Mouse (Mus musculus) cerebellum, adult 11-12 months (tissue): ENCODE measurements around the gene Tmbim1.
A peak's percentile ranks its signal among the peaks of the same experiment; 100 is the strongest.

Experiments used
- DNase-seq: peaks from one replicate; pipeline ENCODE4 v3.0.0; 2022

Tmbim1 gene

DNA sequence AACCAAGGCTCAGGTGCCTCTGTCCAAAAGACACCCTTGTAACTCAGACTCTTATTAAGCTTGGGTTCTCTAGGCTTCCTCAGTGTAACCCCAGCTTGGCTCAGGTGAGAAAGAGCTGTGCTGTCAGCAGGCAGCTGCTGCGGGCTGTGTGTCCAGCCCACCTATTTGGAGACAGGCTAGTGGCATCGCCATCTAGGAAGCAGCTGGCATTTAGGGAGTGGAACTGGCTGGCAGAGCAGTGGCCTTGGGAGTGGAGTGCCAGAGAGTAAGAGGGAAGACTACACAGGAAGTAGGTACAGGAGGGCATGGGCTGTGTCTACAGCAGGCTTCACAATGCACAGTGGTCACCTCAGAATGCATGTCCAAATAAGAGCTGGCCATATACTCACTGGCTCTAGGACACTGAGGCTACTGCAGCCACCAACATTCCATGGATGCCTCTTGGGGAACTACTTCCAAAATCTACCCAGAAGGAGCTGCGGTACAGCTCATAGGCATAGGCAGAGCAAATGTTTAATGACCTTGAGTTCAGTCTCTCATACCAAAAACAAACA is 11.3 kb downstream of the Tmbim1 start:
- DNase-seq = peak; percentile 28

- DNase-seq = no peak
Measured at GRCm38 (mm10) chr1:74293306-74293960, 12.0 kb downstream of the Tmbim1 start.

- no peak for DNase-seq
Measured at GRCm38 (mm10) chr1:74292331-74293020, 12.9 kb downstream of the Tmbim1 start.

DNA sequence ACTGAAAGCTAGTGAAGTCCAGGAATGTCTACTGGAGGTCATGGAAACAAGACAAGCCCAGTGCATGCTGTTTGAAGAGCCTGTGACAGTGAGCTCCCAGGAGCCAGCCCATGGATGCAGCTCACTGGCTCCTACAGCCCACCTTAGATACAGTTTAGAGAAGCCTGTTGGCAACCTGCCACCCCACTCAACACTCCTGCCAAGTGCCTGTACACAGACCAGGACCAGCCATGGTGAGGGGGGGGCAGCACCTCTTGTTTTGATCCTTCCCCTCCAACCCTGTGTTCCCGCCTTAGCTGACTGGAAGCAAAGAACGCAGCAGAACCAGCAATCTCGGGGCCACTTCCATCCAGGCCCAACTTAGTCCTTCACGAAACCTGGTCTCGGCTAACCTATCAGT is 15.3 kb downstream of the Tmbim1 start:
- DNase-seq = peak; percentile 62

DNA sequence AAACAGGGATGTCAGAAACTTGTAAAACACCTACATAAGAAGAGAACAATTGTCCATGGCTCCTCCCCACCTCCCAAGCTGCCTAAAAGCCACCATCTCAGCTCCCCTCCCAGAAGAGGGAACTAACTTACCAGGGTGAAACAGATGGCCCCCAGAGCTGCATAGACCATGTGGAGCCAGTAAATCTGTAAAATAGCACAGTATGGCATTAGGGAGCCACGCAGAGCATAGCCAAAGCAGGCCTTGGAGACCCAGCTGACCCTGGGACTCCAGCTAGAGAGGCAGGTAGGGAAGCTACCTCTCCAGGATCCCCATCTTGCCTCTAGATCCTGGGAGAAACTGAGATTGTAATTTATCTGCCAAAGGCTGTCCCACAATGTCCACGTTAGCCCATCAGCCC is 15.7 kb downstream of the Tmbim1 start:
- DNase-seq = no peak

GRCm38 (mm10) chr1:74289248-74289647 is 16.2 kb downstream of the Tmbim1 start:
- no peak for DNase-seq

GRCm38 (mm10) chr1:74288327-74288726 is 17.1 kb downstream of the Tmbim1 start:
- DNase-seq = peak; percentile 38

DNA sequence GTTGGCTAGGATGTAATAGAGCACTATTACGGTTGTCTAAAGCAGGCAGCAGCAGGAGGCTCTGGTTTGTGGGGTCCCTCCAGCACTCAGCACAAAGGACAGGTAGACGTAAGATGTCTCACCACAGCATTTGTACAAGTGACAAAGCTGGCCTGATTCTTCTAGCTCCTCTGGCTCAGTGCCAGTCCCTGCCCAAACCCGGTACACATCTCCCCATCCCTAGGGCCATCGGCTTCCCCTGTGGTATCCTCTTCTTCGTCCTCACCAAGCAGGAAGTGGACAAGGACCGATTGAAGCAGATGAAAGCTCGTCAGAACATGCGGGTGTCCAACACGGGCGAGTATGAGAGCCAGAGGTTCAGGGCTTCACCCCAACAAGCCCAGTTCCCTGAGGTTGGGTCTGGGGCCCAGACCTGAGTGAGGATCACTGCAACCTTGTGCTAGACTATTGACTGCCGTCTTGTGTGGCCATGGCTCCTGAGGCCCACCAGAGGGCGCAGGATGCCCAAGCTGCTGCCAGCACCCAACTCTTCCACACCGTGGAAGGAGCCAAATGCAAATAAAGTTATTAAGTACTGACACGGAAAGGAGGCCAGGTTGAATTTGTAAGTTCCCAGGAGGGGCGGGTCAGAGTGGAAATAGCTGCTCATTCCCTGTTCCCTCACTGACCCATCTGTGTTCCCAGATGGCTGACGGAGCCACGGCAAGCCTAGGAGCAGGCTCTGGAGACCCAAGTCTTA is 18.4 kb downstream of the Tmbim1 start:
- peak; percentile 70 for DNase-seq

DNA sequence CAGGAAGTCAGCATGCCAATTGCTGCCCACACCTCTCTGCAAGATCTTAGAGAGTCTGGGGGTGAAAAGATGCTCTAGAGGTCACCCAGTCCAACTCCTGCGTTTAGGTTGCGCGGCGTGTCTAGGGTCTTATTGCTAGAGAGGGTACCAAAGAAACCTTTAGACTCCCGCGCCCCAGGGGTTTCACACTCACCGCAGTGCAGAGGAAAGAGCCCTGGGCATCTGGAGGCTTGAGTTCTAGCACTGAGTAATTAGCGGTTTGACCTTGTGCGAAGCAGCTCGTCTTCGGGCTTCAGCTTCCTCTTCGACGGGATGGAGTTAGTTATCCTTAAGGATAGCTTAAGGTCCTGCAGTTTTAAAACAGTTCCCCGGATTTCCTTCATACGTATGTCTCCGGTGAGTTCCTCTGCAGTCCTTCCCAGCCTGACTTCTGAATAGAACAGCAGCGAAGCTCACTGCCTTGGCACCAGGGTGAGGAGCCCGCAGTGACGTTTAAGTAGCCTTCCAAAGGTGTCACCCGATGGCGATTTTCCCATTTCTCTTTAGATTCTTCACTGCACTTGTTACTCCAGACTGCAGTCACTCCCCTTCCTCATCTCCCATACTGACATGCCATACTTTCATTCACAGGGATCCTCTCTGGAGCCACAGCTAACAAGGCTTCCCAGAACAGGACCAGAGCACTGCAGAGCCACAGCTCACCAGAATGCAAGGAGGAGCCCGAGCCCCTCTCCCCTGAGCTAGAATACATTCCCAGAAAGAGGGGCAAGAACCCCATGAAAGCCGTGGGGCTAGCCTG is 20.0 kb downstream of the Tmbim1 start:
- DNase-seq = peak; percentile 68

DNA sequence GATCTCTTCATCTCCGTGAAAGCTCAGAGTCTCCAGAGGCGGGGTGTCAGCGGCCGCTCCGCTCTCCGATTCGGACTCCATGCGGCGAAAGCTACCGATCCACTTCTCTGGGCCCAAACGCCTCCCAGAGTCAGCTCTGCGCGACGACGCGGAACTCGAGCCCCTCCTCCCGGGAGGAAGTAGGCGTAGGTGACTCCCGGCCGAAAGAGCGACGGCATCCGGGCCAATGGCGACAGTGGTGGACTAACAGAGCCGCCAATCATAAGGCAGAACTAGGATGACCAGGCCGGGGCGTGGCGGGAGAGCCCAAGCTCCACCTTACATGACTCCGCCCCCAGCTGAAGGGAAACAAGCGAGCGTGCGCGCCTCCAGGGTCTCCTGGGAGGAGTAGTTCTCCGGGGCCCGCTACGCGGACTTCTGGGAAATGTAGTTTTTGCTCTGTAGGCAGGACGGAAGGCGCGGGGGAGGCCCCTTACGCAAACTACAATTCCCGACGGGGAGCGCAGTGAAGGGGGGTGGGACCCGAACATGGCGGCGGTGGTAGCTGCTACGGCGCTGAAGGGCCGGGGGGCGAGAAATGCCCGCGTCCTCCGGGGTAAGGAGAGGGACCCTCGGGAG is 20.8 kb downstream of the Tmbim1 start, which contains the start of the genes Aamp and Pnkd:
TSS of gene Aamp (minus strand) at position 196 of the 618 bp plus-strand sequence.
TSS of gene Pnkd (plus strand) at position 388 of the 618 bp plus-strand sequence.
- peak; percentile 100 for DNase-seq

DNA sequence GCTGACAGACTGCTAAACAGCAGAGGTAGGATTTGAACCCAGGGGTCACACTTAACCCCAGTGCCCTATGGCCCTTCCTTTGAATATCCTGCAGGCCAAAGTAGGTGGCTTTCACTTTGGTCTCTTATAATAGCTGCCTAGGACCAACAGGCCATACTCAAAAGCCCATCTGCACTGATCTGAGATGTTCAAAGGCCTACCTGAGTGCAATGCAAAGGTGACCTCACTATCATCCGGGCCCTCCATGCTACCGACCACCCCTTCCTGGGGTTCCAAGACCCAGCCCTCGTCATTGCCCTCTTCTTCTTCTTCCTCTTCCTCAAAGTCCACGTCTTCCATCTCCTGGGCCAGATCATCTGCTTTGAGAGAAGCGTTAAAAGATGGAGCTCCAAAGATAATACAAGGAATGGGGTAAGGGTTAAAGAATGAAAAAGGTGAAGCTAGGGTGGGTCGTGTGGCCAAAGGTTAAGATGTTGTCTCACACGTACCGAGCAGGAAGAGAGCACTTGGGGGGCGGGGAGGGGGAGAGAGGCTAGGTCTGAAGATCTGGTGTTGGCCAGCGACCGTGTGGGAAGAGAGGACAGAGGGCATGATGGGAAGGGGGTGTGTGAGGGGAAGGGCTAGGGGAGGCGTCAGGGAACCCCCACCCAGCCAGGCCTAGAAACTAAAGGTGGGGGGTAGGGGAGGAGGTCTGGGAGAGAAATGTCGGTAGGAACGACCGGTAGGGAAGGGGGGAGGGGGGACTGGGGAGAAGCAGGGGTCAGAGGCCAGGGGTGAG is 21.5 kb downstream of the Tmbim1 start:
- peak; percentile 84 for DNase-seq

GRCm38 (mm10) chr1:74282896-74283625 is 22.4 kb downstream of the Tmbim1 start:
- peak; percentile 63 for DNase-seq

GRCm38 (mm10) chr1:74281886-74282285 is 23.5 kb downstream of the Tmbim1 start:
- DNase-seq = peak; percentile 35

- peak; percentile 22 for DNase-seq
Measured at GRCm38 (mm10) chr1:74281372-74281771, 24.1 kb downstream of the Tmbim1 start.

DNA sequence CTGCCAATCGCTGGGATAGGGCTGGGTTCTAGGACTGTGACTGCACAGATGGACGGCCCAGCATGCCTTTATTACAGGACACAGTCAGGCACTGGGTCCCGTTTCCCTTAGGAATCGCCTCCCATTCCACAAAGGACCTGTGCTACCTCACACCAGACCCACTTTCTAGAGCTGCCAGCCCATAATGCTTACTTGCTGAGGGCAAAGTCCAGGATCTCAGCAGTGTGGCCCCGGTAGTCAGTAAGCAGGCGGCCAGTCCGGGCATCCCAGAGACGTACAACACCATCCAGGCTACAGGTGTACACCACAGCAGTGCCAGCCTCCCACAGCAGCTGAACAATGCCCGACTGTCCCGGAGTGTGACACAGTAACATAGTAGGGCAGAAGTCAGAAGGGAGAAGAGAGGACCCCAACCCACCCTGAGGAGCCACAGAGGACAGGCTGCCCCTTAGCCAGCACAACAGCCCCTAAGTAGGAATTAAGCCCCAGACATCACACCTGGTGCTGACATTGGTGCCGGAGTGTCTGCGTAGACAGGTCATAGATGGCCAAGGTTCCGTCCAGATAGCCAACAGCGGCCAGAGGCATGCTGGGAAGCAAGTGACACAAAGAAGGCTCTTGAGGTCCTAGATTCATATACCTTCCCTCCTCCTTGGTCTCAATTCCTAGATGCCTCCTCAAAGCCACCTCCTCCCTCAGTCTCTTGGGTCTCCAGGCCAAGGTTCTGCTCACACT is 24.7 kb downstream of the Tmbim1 start:
- DNase-seq = peak; percentile 25

DNA sequence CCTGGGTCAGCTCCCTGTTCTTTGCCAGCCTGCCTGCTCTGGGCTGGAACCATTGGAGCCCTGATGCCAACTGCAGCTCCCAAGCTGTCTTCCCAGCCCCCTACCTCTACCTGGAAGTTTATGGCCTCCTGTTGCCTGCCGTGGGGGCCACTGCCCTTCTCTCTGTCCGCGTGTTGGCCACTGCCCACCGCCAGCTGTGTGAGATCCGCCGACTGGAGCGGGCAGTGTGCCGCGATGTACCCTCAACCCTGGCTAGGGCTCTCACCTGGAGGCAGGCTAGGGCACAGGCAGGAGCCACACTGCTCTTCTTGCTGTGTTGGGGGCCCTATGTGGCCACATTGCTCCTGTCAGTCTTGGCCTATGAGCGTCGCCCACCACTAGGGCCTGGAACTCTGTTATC is 26.4 kb downstream of the Tmbim1 start:
- DNase-seq = no peak

DNA sequence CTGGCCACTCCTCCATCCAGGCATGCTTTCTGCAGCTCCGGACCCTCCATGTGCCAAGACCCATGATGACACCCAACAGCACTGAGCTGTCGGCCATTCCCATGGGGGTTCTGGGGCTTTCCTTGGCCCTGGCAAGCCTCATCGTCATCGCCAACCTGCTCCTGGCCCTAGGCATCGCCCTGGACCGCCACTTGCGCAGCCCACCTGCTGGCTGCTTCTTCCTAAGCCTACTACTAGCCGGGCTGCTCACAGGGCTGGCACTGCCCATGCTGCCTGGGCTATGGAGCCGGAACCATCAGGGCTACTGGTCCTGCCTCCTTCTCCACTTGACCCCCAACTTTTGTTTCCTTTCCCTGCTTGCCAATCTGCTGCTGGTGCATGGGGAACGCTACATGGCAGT is 26.9 kb downstream of the Tmbim1 start, which contains the start of gene Gpbar1:
TSS of gene Gpbar1 (plus strand) at position 13 of the 400 bp plus-strand sequence.
- no peak for DNase-seq

DNA sequence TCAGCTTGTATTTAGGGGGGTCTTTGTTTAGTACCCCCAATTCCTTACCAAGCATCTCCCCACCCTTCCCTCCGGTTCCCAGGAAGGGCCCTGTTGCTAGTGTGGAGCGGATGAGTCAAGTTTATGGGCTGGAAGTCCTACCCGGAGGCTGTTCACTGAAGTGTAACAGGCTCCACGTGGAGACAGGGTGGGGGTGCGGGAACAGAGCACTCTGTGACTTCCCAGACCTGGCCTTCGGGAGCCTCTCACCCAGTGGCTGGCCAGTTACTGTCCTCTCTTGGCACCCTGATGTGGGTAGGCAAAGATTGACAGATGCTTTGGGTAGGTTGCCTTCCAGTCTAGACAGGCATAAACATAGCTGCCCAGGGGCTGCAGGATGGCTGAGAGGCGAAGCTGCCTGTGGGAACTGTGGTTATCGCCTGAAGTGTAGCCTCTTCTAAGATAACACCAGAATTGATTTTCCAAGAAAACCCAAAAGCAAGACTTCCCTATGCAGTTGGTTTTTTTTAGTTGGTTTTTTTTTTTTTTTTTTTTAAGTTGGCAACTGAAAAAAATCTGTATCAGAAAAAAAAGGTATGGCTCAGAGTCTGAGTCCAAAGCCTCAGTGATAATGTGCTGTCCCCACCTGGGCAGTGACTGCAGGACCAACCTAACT is 27.4 kb downstream of the Tmbim1 start:
- DNase-seq = no peak

DNA sequence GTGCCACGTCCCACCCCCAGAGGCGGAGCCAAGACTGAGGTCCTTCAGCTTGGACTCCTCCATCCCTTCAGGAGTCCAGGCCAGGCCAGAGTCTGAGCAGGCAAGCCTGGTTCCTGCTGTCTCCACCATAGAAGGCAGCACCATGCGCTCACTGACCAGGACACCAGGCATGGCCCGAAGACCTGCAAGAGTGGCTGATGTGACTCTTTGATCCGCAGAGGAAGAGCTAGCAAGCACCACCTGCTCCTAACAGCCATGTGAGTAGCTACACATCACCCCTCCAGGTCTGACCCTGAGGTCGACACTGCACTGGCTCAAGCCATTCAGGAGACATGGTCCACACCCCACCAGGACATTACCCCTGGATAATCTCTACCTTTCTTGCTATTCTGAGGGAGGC is 28.4 kb downstream of the Tmbim1 start:
- DNase-seq = no peak
